Mouse (Mus musculus): ENCODE measurements around the gene Vps33b. TPM values are rescaled to one million over a fixed set of nuclear protein-coding genes. Genes with fewer than 3 reads are reported as not detected.

The Vps33b gene
- total and polyA plus RNA-seq, 2 experiments, result 4.8 to 5.7 TPM

- WGBS, result 93% methylated on average over 2 of the region's 2 CpGs
- Histone ChIP-seq H3K27me3 (ENCODE audit: control insufficient read depth, insufficient read depth, low read length) (no peaks in the 10 kb centered on the region), H3K36me3 (ENCODE audit: control insufficient read depth, insufficient read depth, low read length) (peaks cover 23% of the 10 kb centered on the region), H3K4me1 (ENCODE audit: control insufficient read depth, insufficient read depth, low read length) (peaks cover 10% of the 10 kb centered on the region), H3K27ac (replicated peaks; ENCODE audit: insufficient read depth, low read depth, low read length) (no peak overlapping the region), H3K79me2 (ENCODE audit: control insufficient read depth, insufficient read depth, low read length) (no peaks in the 10 kb centered on the region), H3K9ac (ENCODE audit: low read depth, low read length) (no peak overlapping the region), H3K4me3 (ENCODE audit: insufficient read depth, low read depth, low read length) (no peak overlapping the region)
- no peak for DNase-seq (ENCODE audit: extremely low read depth, low read depth, low spot score)
- no peak for TF ChIP-seq POLR2A (IDR thresholded peaks at IDR 0.05; ENCODE audit: extremely low read depth, insufficient read depth, low read length)
- no peak for TF ChIP-seq CTCF (IDR thresholded peaks at IDR 0.05; ENCODE audit: low read depth, low read length)
Observed at GRCm38 (mm10) chr7:80273456-80273855, 4.0 kb downstream of the Vps33b start.

GRCm38 (mm10) chr7:80276374-80276773, 6.9 kb downstream of the Vps33b start:
- Histone ChIP-seq H3K9ac (ENCODE audit: low read depth, low read length) (no peak overlapping the region), H3K36me3 (ENCODE audit: control insufficient read depth, insufficient read depth, low read length) (peaks cover 37% of the 10 kb centered on the region), H3K79me2 (ENCODE audit: control insufficient read depth, insufficient read depth, low read length) (no peaks in the 10 kb centered on the region), H3K4me1 (ENCODE audit: control insufficient read depth, insufficient read depth, low read length) (no peaks in the 10 kb centered on the region), H3K4me3 (ENCODE audit: insufficient read depth, low read depth, low read length) (no peak overlapping the region), H3K27ac (replicated peaks; ENCODE audit: insufficient read depth, low read depth, low read length) (no peak overlapping the region), H3K27me3 (ENCODE audit: control insufficient read depth, insufficient read depth, low read length) (no peaks in the 10 kb centered on the region)
- no peak for DNase-seq (ENCODE audit: extremely low read depth, low read depth, low spot score)
- no peak for TF ChIP-seq POLR2A (IDR thresholded peaks at IDR 0.05; ENCODE audit: extremely low read depth, insufficient read depth, low read length)
- TF ChIP-seq CTCF (IDR thresholded peaks at IDR 0.05; ENCODE audit: low read depth, low read length), result no peak
- 93% methylated on average over 4 of the region's 4 CpGs for WGBS

- TF ChIP-seq CTCF (IDR thresholded peaks at IDR 0.05; ENCODE audit: low read depth, low read length) (no peak), POLR2A (IDR thresholded peaks at IDR 0.05; ENCODE audit: extremely low read depth, insufficient read depth, low read length) (no peak)
- Histone ChIP-seq H3K79me2 (ENCODE audit: control insufficient read depth, insufficient read depth, low read length) (no peaks in the 10 kb centered on the region), H3K4me1 (ENCODE audit: control insufficient read depth, insufficient read depth, low read length) (no peaks in the 10 kb centered on the region), H3K36me3 (ENCODE audit: control insufficient read depth, insufficient read depth, low read length) (peaks cover 55% of the 10 kb centered on the region), H3K4me3 (ENCODE audit: insufficient read depth, low read depth, low read length) (no peak overlapping the region), H3K27me3 (ENCODE audit: control insufficient read depth, insufficient read depth, low read length) (no peaks in the 10 kb centered on the region), H3K27ac (replicated peaks; ENCODE audit: insufficient read depth, low read depth, low read length) (no peak overlapping the region), H3K9ac (ENCODE audit: low read depth, low read length) (no peak overlapping the region)
- WGBS, result 92% methylated on average over 10 of the region's 10 CpGs
- DNase-seq (ENCODE audit: extremely low read depth, low read depth, low spot score), result no peak
Observed at GRCm38 (mm10) chr7:80280032-80280431, 10.6 kb downstream of the Vps33b start.

- Histone ChIP-seq H3K4me3 (ENCODE audit: insufficient read depth, low read depth, low read length) (no peak overlapping the region), H3K9ac (ENCODE audit: low read depth, low read length) (no peak overlapping the region), H3K79me2 (ENCODE audit: control insufficient read depth, insufficient read depth, low read length) (no peaks in the 10 kb centered on the region), H3K36me3 (ENCODE audit: control insufficient read depth, insufficient read depth, low read length) (peaks cover 57% of the 10 kb centered on the region), H3K4me1 (ENCODE audit: control insufficient read depth, insufficient read depth, low read length) (no peaks in the 10 kb centered on the region), H3K27me3 (ENCODE audit: control insufficient read depth, insufficient read depth, low read length) (no peaks in the 10 kb centered on the region), H3K27ac (replicated peaks; ENCODE audit: insufficient read depth, low read depth, low read length) (no peak overlapping the region)
- TF ChIP-seq CTCF (IDR thresholded peaks at IDR 0.05; ENCODE audit: low read depth, low read length) (no peak), POLR2A (IDR thresholded peaks at IDR 0.05; ENCODE audit: extremely low read depth, insufficient read depth, low read length) (no peak)
- no peak for DNase-seq (ENCODE audit: extremely low read depth, low read depth, low spot score)
- WGBS, result 81% methylated on average over 2 of the region's 2 CpGs
Observed at GRCm38 (mm10) chr7:80280998-80281397, 11.5 kb downstream of the Vps33b start.

- no peaks in the 10 kb centered on the region for H3K79me2 ChIP-seq (ENCODE audit: control insufficient read depth, insufficient read depth, low read length)
- no peak overlapping the region for H3K27ac ChIP-seq (replicated peaks; ENCODE audit: insufficient read depth, low read depth, low read length)
- DNase-seq (ENCODE audit: extremely low read depth, low read depth, low spot score), result no peak
- H3K36me3 ChIP-seq (ENCODE audit: control insufficient read depth, insufficient read depth, low read length), result peaks cover 54% of the 10 kb centered on the region
- H3K27me3 ChIP-seq (ENCODE audit: control insufficient read depth, insufficient read depth, low read length), result no peaks in the 10 kb centered on the region
- TF ChIP-seq POLR2A (IDR thresholded peaks at IDR 0.05; ENCODE audit: extremely low read depth, insufficient read depth, low read length), result no peak
- no peak for TF ChIP-seq CTCF (IDR thresholded peaks at IDR 0.05; ENCODE audit: low read depth, low read length)
- H3K4me1 ChIP-seq (ENCODE audit: control insufficient read depth, insufficient read depth, low read length), result no peaks in the 10 kb centered on the region
- 90% methylated on average over 3 of the region's 3 CpGs for WGBS
- H3K4me3 ChIP-seq (ENCODE audit: insufficient read depth, low read depth, low read length), result no peak overlapping the region
- H3K9ac ChIP-seq (ENCODE audit: low read depth, low read length), result no peak overlapping the region
Observed at GRCm38 (mm10) chr7:80281646-80282045, 12.2 kb downstream of the Vps33b start.

GRCm38 (mm10) chr7:80283226-80283918, 13.9 kb downstream of the Vps33b start:
- no peaks in the 10 kb centered on the region for H3K27me3 ChIP-seq (ENCODE audit: control insufficient read depth, insufficient read depth, low read length)
- no peaks in the 10 kb centered on the region for H3K79me2 ChIP-seq (ENCODE audit: control insufficient read depth, insufficient read depth, low read length)
- no peaks in the 10 kb centered on the region for H3K4me1 ChIP-seq (ENCODE audit: control insufficient read depth, insufficient read depth, low read length)
- DNase-seq (ENCODE audit: extremely low read depth, low read depth, low spot score), result no peak
- no peak overlapping the region for H3K4me3 ChIP-seq (ENCODE audit: insufficient read depth, low read depth, low read length)
- peaks cover 51% of the 10 kb centered on the region for H3K36me3 ChIP-seq (ENCODE audit: control insufficient read depth, insufficient read depth, low read length)
- TF ChIP-seq CTCF (IDR thresholded peaks at IDR 0.05; ENCODE audit: low read depth, low read length) (no peak), POLR2A (IDR thresholded peaks at IDR 0.05; ENCODE audit: extremely low read depth, insufficient read depth, low read length) (no peak)
- no peak overlapping the region for H3K27ac ChIP-seq (replicated peaks; ENCODE audit: insufficient read depth, low read depth, low read length)
- H3K9ac ChIP-seq (ENCODE audit: low read depth, low read length), result no peak overlapping the region
- 21% methylated on average over 3 of the region's 3 CpGs for WGBS
